In genomic region chr16:10192679-10193506, GRCm38 (mm10) we compare ENCODE assay signal across 8 mouse cellular contexts. TPM values are rescaled to one million over a fixed set of nuclear protein-coding genes. Genes with fewer than 3 reads are reported as not detected.
DNase-seq lines count a peak whose midpoint lies in the region; ATAC-seq and TF ChIP-seq lines count a peak whose summit lies in the region.

TSS of gene Atf7ip2 (plus strand) at chr16:10192712.

- no peak within 1 kb of the TSS for H3K27ac ChIP-seq in forebrain, embryonic 15.5 days (replicated peaks)
- H3K27ac ChIP-seq in heart, postnatal 0 days (ENCODE audit: low read depth), result no peak within 1 kb of the TSS
- no peak within 1 kb of the TSS for H3K27ac ChIP-seq in liver, embryonic 11.5 days (ENCODE audit: low read depth, low read length)
- H3K27ac ChIP-seq in stomach, postnatal 0 days (replicated peaks), result no peak within 1 kb of the TSS

- TF ChIP-seq EP300 in heart, postnatal 0 days (IDR thresholded peaks at IDR 0.05; ENCODE audit: low read depth), result no peak
- no peak for TF ChIP-seq EP300 in stomach, postnatal 0 days (optimal IDR thresholded peaks at IDR 0.05)

- TF ChIP-seq CTCF in heart, postnatal 0 days (IDR thresholded peaks at IDR 0.05; ENCODE audit: low read depth), result no peak
- TF ChIP-seq CTCF in stomach, postnatal 0 days (IDR thresholded peaks at IDR 0.05; ENCODE audit: low read depth), result no peak

- peak within 1 kb of the TSS; percentile 97 for H3K4me2 ChIP-seq in forebrain, embryonic 15.5 days (replicated peaks)
- H3K4me2 ChIP-seq in heart, postnatal 0 days (ENCODE audit: low read depth, low read length), result peak within 1 kb of the TSS; percentile 97
- H3K4me2 ChIP-seq in liver, embryonic 11.5 days, result peak within 1 kb of the TSS; percentile 81
- H3K4me2 ChIP-seq in myocyte (ENCODE audit: low read depth), result peak within 1 kb of the TSS; percentile 34
- peak within 1 kb of the TSS; percentile 82 for H3K4me2 ChIP-seq in stomach, postnatal 0 days (replicated peaks; ENCODE audit: low read depth)

- DNase-seq in ES-CJ7 (ENCODE audit: low read depth, low spot score), result peak; percentile 92
- peak; percentile 41 for DNase-seq in cerebellum, adult 11-12 months
- DNase-seq in heart, postnatal 0 days (ENCODE audit: low spot score), result peak; percentile 76
- peak; percentile 95 for DNase-seq in kidney, postnatal 25 days
- DNase-seq in liver, embryonic 11.5 days (ENCODE audit: low spot score), result peak; percentile 86
- peak; percentile 91 for DNase-seq in stomach, postnatal 0 days (ENCODE audit: low spot score)

- peaks cover 9% of the 10 kb centered on the region for H3K4me1 ChIP-seq in forebrain, embryonic 15.5 days
- peaks cover 6% of the 10 kb centered on the region; the same call in 1 of the 2 replicates for H3K4me1 ChIP-seq in heart, postnatal 0 days (ENCODE audit: control insufficient read depth, insufficient read depth)
- H3K4me1 ChIP-seq in liver, embryonic 11.5 days (replicated peaks; ENCODE audit: control insufficient read depth, insufficient read depth, low read length), result 0 out of 2 replicates have a peak, but pooled peaks cover 2% of the 10 kb centered on the region
- H3K4me1 ChIP-seq in stomach, postnatal 0 days (replicated peaks; ENCODE audit: control insufficient read depth, insufficient read depth), result no peaks in the 10 kb centered on the region

- H3K79me2 ChIP-seq in myocyte (ENCODE audit: control insufficient read depth, insufficient read depth), result no peaks in the 10 kb centered on the region

- no peaks in the 10 kb centered on the region for H3K9me3 ChIP-seq in forebrain, embryonic 15.5 days
- no peaks in the 10 kb centered on the region for H3K9me3 ChIP-seq in heart, postnatal 0 days (replicated peaks; ENCODE audit: control insufficient read depth, low read length)
- H3K9me3 ChIP-seq in liver, embryonic 11.5 days (ENCODE audit: control insufficient read depth, low read length), result no peaks in the 10 kb centered on the region; the same call in 1 of the 2 replicates
- no peaks in the 10 kb centered on the region for H3K9me3 ChIP-seq in stomach, postnatal 0 days (ENCODE audit: control insufficient read depth, low read length)

- ATAC-seq in forebrain, embryonic 15.5 days (replicated peaks), result peak; percentile 98
- ATAC-seq in heart, postnatal 0 days (ENCODE audit: insufficient read depth, low read depth), result peak; percentile 97
- ATAC-seq in liver, embryonic 11.5 days (replicated peaks; ENCODE audit: low FRiP score), result peak; percentile 99
- ATAC-seq in stomach, postnatal 0 days (ENCODE audit: low FRiP score, low TSS enrichment), result peak; percentile 97

- WGBS in forebrain, embryonic 15.5 days, result under 1% methylated on average over 63 of the region's 63 CpGs
- 2% methylated on average over 63 of the region's 63 CpGs for WGBS in heart, postnatal 0 days
- under 1% methylated on average over 63 of the region's 63 CpGs for WGBS in liver, embryonic 11.5 days
- 1% methylated on average over 58 of the region's 63 CpGs for WGBS in stomach, postnatal 0 days

- no peaks in the 10 kb centered on the region for H3K36me3 ChIP-seq in forebrain, embryonic 15.5 days
- H3K36me3 ChIP-seq in heart, postnatal 0 days (replicated peaks; ENCODE audit: control insufficient read depth, insufficient read depth, low read length), result no peaks in the 10 kb centered on the region
- H3K36me3 ChIP-seq in liver, embryonic 11.5 days (ENCODE audit: control insufficient read depth, insufficient read depth, low read length), result no peaks in the 10 kb centered on the region
- H3K36me3 ChIP-seq in myocyte (ENCODE audit: control insufficient read depth, insufficient read depth), result no peaks in the 10 kb centered on the region
- H3K36me3 ChIP-seq in stomach, postnatal 0 days (ENCODE audit: control insufficient read depth, insufficient read depth, low read length), result no peaks in the 10 kb centered on the region

- no peak within 1 kb of the TSS for H3ac ChIP-seq in myocyte (ENCODE audit: control insufficient read depth, insufficient read length)

- TF ChIP-seq POLR2A in myocyte (IDR thresholded peaks at IDR 0.05; ENCODE audit: insufficient read length, low read depth), result no peak

- H3K9ac ChIP-seq in forebrain, embryonic 15.5 days (replicated peaks), result peak within 1 kb of the TSS; percentile 46
- H3K9ac ChIP-seq in heart, postnatal 0 days (replicated peaks; ENCODE audit: low read depth, low read length), result peak within 1 kb of the TSS; percentile 23; the same call in 1 of the 2 replicates
- peak within 1 kb of the TSS; percentile 41 for H3K9ac ChIP-seq in liver, embryonic 11.5 days (ENCODE audit: low read depth, low read length)
- H3K9ac ChIP-seq in stomach, postnatal 0 days (ENCODE audit: low read length), result peak within 1 kb of the TSS; percentile 62

- peak within 1 kb of the TSS; percentile 56 for H3K4me3 ChIP-seq in forebrain, embryonic 15.5 days
- peak within 1 kb of the TSS; percentile 54 for H3K4me3 ChIP-seq in heart, postnatal 0 days (ENCODE audit: low read depth, low read length)
- peak within 1 kb of the TSS; percentile 61 for H3K4me3 ChIP-seq in liver, embryonic 11.5 days (ENCODE audit: low read depth, low read length)
- no peak within 1 kb of the TSS for H3K4me3 ChIP-seq in myocyte
- H3K4me3 ChIP-seq in stomach, postnatal 0 days (ENCODE audit: low read depth, low read length), result peak within 1 kb of the TSS; percentile 51

- 0 out of 2 replicates have a peak, but pooled peaks cover 3% of the 10 kb centered on the region for H3K27me3 ChIP-seq in forebrain, embryonic 15.5 days
- peaks cover 6% of the 10 kb centered on the region; the same call in 1 of the 2 replicates for H3K27me3 ChIP-seq in heart, postnatal 0 days (ENCODE audit: control insufficient read depth, insufficient read depth, low read length)
- no peaks in the 10 kb centered on the region for H3K27me3 ChIP-seq in liver, embryonic 11.5 days (replicated peaks; ENCODE audit: control insufficient read depth, insufficient read depth, low read length)
- no peaks in the 10 kb centered on the region for H3K27me3 ChIP-seq in myocyte (ENCODE audit: control insufficient read depth, insufficient read depth, insufficient read length)
- no peaks in the 10 kb centered on the region for H3K27me3 ChIP-seq in stomach, postnatal 0 days (ENCODE audit: control insufficient read depth, insufficient read depth, low read length)

TF ChIP-seq in myocyte, 11 proteins besides CTCF, POLR2A, EP300 and RAD21:
- TF ChIP-seq E2F4 (IDR thresholded peaks at IDR 0.05; ENCODE audit: insufficient read depth), result peak; percentile 53
- no peak for TF ChIP-seq SRF (IDR thresholded peaks at IDR 0.05; ENCODE audit: control insufficient read depth, insufficient read length, low read depth)

RNA-seq across cellular contexts. Expression of gene Atf7ip2, which starts in this region (rescaled TPM):
- 0.19 TPM in 1 of 2 replicates, not detected in the other for polyA plus RNA-seq in forebrain, embryonic 15.5 days (2015; fragmentation: Nextera tagmentation; extraction: Ambion mirVana)
- total RNA-seq in heart, postnatal 0 days (2014; rRNA removed; ENCODE audit: low replicate concordance), result not detected in 2 replicates
- polyA plus RNA-seq in heart, postnatal 0 days (2015; fragmentation: Nextera tagmentation; extraction: Ambion mirVana), result 0.10 TPM in 2 replicates
- polyA plus RNA-seq in liver, embryonic 11.5 days (2014; fragmentation: Nextera tagmentation; extraction: Ambion mirVana), result 1.3 and 1.6 TPM in 2 replicates
- not detected for polyA plus RNA-seq in myocyte (2012; fragmentation: generic; extraction: Trizol)
- 0.22 and 0.36 TPM in 2 replicates for polyA plus RNA-seq in stomach, postnatal 0 days (2015; fragmentation: Nextera tagmentation; extraction: Ambion mirVana)

Comparison
In these comparisons a context has a peak if more than half of its experiments do, and no peak if none do; other contexts are left out.
1. Peak in ATAC-seq, H3K4me3 ChIP-seq, H3K9ac ChIP-seq and H3K4me2 ChIP-seq in forebrain, embryonic 15.5 days; RNA of the gene not detected or under 1 TPM.
2. Peak in DNase-seq, ATAC-seq, H3K4me3 ChIP-seq, H3K9ac ChIP-seq and H3K4me2 ChIP-seq in heart, postnatal 0 days; RNA of the gene not detected or under 1 TPM.
3. Peak in DNase-seq, ATAC-seq, H3K4me3 ChIP-seq, H3K9ac ChIP-seq and H3K4me2 ChIP-seq in stomach, postnatal 0 days; RNA of the gene not detected or under 1 TPM.
4. DNase-seq: peak in every context shown above with its lines; median percentile 95 in kidney, postnatal 25 days; 92 in ES-CJ7; 91 in stomach, postnatal 0 days; 86 in liver, embryonic 11.5 days; 76 in heart, postnatal 0 days; 41 in cerebellum, adult 11-12 months.
5. H3K4me2 ChIP-seq: peak in every context shown above with its lines; median percentile 97 in forebrain, embryonic 15.5 days; 97 in heart, postnatal 0 days; 82 in stomach, postnatal 0 days; 81 in liver, embryonic 11.5 days; 34 in myocyte.